Mouse (Mus musculus): ENCODE measurements around the gene Olfr120.
"Not testable (repeated sequence)": the region's sequence is repeated elsewhere in the genome, so short reads cannot be mapped to it uniquely, and the experiment has no call there.

Gene Olfr120

DNA sequence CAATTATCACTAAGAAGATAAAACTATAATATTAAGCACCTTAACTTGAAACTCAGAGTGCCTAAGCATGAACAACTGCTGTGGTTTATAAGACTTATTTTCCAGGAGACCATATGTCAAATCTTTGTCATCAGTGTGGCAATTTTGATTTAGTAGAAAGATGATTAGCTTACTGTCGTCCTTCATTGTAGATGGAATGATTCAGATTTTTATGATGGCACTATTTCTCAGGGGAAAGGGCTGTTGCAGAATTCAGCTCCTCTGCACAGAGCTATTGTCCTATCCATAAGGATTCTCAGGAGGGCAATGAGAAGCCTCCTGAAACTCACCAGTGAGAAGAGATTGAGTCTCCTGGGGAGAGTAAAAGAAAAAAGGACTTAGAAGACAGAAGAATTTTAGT lies at the start of gene Olfr120:
Gene Olfr120 (plus strand): TSS at position 301 of the 400 bp plus-strand sequence.
- DNase-seq (ENCODE audit: low spot score in 2 of 2) = no peak

DNA sequence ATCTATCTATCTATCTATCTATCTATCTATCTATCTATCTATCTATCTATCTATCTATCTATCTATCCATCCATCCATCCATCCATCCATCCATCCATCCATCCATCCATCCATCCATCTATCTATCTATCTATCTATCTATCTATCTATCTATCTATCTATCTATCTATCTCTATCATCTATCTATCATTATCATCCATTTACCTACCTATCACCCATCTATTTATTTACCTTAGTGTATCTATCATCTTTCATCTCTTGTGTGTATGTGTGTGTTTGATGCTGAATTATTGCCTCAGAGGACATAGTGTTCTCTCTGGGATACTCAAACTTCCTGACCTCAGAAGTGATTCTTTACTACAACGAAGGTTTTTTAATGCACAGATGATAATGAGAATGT lies 25.3 kb upstream of the Olfr120 start, which contains the start of gene Olfr119:
Gene Olfr119 (plus strand): TSS at position 301 of the 400 bp plus-strand sequence.
- not testable (repeated sequence) for DNase-seq (ENCODE audit: low spot score in 2 of 2)

DNA sequence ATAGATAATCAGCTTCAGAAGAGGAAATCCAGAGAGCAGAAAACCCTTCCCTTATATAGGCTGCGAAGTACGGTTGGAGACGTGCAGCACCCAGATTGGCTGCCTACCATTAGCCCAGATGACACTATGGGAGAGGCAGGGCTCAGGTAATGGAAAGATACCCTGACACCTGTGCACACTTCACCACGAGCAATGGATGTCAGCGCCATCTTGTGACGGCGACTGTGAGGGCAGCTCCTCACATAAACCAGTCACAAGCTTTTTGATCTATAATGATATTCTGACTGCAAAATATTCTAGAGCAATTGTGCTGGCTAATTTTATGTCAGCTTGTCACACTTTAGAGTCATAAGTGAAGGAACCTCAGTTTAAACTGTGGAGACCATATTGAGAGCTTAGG lies 16.5 kb downstream of the Olfr120 start:
- no peak for DNase-seq (ENCODE audit: low spot score in 2 of 2)

DNA sequence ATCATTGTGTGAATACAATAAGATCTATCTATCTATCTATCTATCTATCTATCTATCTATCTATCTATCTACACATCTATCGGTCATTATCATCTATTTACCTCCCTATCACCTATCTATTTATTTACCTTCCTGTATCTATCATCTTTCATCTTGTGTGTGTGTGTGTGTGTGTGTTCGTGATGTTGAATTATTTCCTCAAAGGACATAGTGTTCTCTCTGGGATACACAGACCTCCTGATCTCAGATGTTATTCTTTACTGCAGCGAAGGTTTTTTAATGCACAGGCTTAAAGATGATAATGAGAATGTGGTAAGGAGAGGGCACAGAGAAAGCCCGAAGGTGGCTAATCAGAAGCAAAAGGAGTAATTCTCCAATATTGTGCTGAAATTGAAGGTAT lies 46.7 kb downstream of the Olfr120 start, which contains the start of gene Olfr122:
Gene Olfr122 (plus strand): TSS at position 301 of the 400 bp plus-strand sequence.
- no peak for DNase-seq (ENCODE audit: low spot score in 2 of 2)

Data from spleen, postnatal 14 days (tissue).